Mouse (Mus musculus): ENCODE data around the gene Rps6ka4.

- TF ChIP-seq CHD2 (IDR thresholded peaks at IDR 0.05; ENCODE audit: low read depth, low read length) (no peak), HCFC1 (IDR thresholded peaks at IDR 0.05; ENCODE audit: borderline replicate concordance, insufficient read depth, low read length) (no peak), MAFK (IDR thresholded peaks at IDR 0.05; ENCODE audit: insufficient read depth, low read depth, low read length) (no peak)
These were observed 591 bp downstream of the Rps6ka4 start for GRCm38 (mm10) chr19:6839615-6840474.
